Mouse (Mus musculus): ENCODE measurements around the gene Setd4. TPM values are rescaled to one million over a fixed set of nuclear protein-coding genes. Genes with fewer than 3 reads are reported as not detected.

Setd4 gene
- total and polyA plus RNA-seq, 3 experiments: 20.2 to 24.6 (median 23.0) TPM

GRCm38 (mm10) chr16:93648441-93649183, 44.7 kb upstream of the Setd4 start:
- DNase-seq (ENCODE audit: extremely low read depth): no peak
- Histone ChIP-seq H3K4me2 (ENCODE audit: insufficient read depth, low read depth, poor library complexity, severe bottlenecking) (no peak overlapping the region), H3K4me3 (replicated peaks in 1 of 3; ENCODE audit: low read depth in 2 of 3, low read length in 2 of 3, poor library complexity in 1 of 3) (no peak overlapping the region), H3K9ac (ENCODE audit: insufficient read depth, low read depth) (no peak overlapping the region), H3K9me3 (replicated peaks; ENCODE audit: low read length) (no peaks in the 10 kb centered on the region), H3K4me1 (ENCODE audit: control insufficient read depth in 1 of 2, insufficient read depth in 2 of 2) (no peaks in the 10 kb centered on the region), H3K27ac (ENCODE audit: insufficient read depth, low read depth) (no peak overlapping the region), H3K79me2 (replicated peaks; ENCODE audit: control insufficient read depth, extremely low read depth, insufficient read depth, poor library complexity, severe bottlenecking) (no peaks in the 10 kb centered on the region), H3K27me3 (replicated peaks) (peaks cover 6% of the 10 kb centered on the region), H3K36me3 (replicated peaks in 1 of 2; ENCODE audit: control insufficient read depth in 1 of 2, insufficient read depth in 1 of 2, low read length in 1 of 2) (no peaks in the 10 kb centered on the region)
- in situ Hi-C loops (cut with MboI; ENCODE audit: low pct_ligation_motif_present, low pct_unique_long_range_greater_than_20kb, low sequenced_read_pairs): no loop called here
- dilution Hi-C loops (cut with MboI; ENCODE audit: extremely low pct_ligation_motif_present, extremely low pct_unique_long_range_greater_than_20kb, low sequenced_read_pairs): no loop called here
- TF ChIP-seq ZNF384 (IDR thresholded peaks at IDR 0.05; ENCODE audit: low read depth, low read length) (no peak), CHD1 (IDR thresholded peaks at IDR 0.05; ENCODE audit: low read depth, low read length) (no peak), RAD21 (IDR thresholded peaks at IDR 0.05; ENCODE audit: low read depth, low read length) (no peak), JUND (conservative IDR thresholded peaks at IDR 0.05; ENCODE audit: low read depth, low read length) (no peak), TBP (conservative IDR thresholded peaks at IDR 0.05; ENCODE audit: low read depth, low read length) (no peak), ZMIZ1 (IDR thresholded peaks at IDR 0.05; ENCODE audit: low read depth, low read length) (no peak), MXI1 (IDR thresholded peaks at IDR 0.05; ENCODE audit: low read depth, low read length) (no peak), MAZ (IDR thresholded peaks at IDR 0.05; ENCODE audit: low read depth, low read length) (no peak)

DNA sequence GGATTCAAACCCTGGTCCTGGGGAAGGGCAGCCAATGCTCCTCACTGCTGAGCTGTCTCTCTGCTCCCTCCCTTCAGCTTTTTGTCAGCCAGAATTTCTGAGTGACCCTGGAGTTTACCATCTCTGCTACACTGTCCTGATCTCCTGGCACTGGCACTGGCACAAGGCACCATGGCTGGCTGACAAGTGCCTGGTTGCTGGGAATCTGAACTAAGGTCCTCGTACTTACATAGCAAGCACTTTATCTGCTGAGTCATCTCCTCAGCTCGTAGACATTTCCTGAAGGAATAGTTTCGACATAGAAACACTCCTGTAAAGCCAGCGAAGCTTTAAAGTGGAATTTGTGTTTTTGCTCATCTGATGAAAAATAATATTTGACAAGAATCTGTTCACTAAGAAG, 40.1 kb upstream of the Setd4 start:
- H3K9me3 ChIP-seq (replicated peaks; ENCODE audit: low read length): no peaks in the 10 kb centered on the region
- H3K4me3 ChIP-seq (replicated peaks in 1 of 3; ENCODE audit: low read depth in 2 of 3, low read length in 2 of 3, poor library complexity in 1 of 3): no peak overlapping the region
- H3K4me2 ChIP-seq (ENCODE audit: insufficient read depth, low read depth, poor library complexity, severe bottlenecking): no peak overlapping the region
- peaks cover 0 to 2% of the 10 kb centered on the region in 2 experiments; a peak in 1 of 4 replicates for H3K4me1 ChIP-seq (ENCODE audit: control insufficient read depth in 1 of 2, insufficient read depth in 2 of 2)
- DNase-seq (ENCODE audit: extremely low read depth): no peak
- H3K36me3 ChIP-seq (replicated peaks in 1 of 2; ENCODE audit: control insufficient read depth in 1 of 2, insufficient read depth in 1 of 2, low read length in 1 of 2): no peaks in the 10 kb centered on the region
- no peaks in the 10 kb centered on the region for H3K27me3 ChIP-seq (replicated peaks)
- no peak overlapping the region for H3K9ac ChIP-seq (ENCODE audit: insufficient read depth, low read depth)
- TF ChIP-seq SMC3 (IDR thresholded peaks at IDR 0.05; ENCODE audit: low read depth, low read length) (no peak), MAFK (IDR thresholded peaks at IDR 0.05; ENCODE audit: insufficient replicate concordance, low read length) (0 out of 2 replicates have a peak, but pooled peaks have one; percentile 20)
- no peak overlapping the region for H3K27ac ChIP-seq (ENCODE audit: insufficient read depth, low read depth)
- dilution Hi-C loops (cut with MboI; ENCODE audit: extremely low pct_ligation_motif_present, extremely low pct_unique_long_range_greater_than_20kb, low sequenced_read_pairs): no loop called here
- in situ Hi-C loops (cut with MboI; ENCODE audit: low pct_ligation_motif_present, low pct_unique_long_range_greater_than_20kb, low sequenced_read_pairs): no loop called here
- no peaks in the 10 kb centered on the region for H3K79me2 ChIP-seq (replicated peaks; ENCODE audit: control insufficient read depth, extremely low read depth, insufficient read depth, poor library complexity, severe bottlenecking)

DNA sequence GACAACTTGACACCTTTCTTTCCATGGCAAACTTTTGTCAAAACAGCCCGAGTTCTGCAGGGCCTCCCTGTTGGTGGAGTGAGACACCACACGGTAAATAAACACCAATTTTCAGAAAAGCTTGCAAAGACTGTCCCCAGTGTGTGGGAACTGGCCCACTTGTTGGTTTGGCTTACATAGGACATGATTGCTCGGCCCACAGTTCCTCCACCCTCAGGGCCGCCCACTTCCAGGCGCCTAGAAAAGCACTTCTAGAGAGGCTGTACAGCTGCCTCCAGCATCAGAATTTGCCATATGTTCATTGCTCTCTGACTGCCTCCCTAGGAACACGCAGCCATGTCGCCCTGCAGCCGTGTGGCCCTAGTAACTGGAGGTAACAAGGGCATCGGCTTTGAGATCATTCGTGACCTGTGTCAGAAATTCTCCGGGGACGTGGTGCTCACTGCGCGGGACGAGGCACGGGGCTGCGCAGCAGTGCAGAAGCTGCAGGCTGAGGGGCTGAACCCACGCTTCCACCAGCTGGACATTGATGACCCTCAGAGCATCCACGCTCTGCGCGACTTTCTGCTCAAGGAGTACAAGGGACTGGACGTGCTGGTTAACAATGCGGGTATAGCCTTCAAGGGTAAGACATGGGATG, 24.0 kb upstream of the Setd4 start, which contains the start of gene Gm5678:
TSS of gene Gm5678 (plus strand) at position 337 of the 640 bp plus-strand sequence.
- in situ Hi-C loops (cut with MboI; ENCODE audit: low pct_ligation_motif_present, low pct_unique_long_range_greater_than_20kb, low sequenced_read_pairs): no loop called here
- dilution Hi-C loops (cut with MboI; ENCODE audit: extremely low pct_ligation_motif_present, extremely low pct_unique_long_range_greater_than_20kb, low sequenced_read_pairs): no loop called here
- H3K36me3 ChIP-seq (replicated peaks in 1 of 2; ENCODE audit: control insufficient read depth in 1 of 2, insufficient read depth in 1 of 2, low read length in 1 of 2): no peaks in the 10 kb centered on the region

More for the DNA sequence above, 24.0 kb upstream of the Setd4 start, which contains the start of gene Gm5678:
- no peaks in the 10 kb centered on the region for H3K9me3 ChIP-seq (replicated peaks; ENCODE audit: low read length)
- no peak for DNase-seq (ENCODE audit: extremely low read depth)
- H3K9ac ChIP-seq (ENCODE audit: insufficient read depth, low read depth): no peak within 1 kb of the TSS
- no peaks in the 10 kb centered on the region for H3K27me3 ChIP-seq (replicated peaks)
- no peaks in the 10 kb centered on the region for H3K79me2 ChIP-seq (replicated peaks; ENCODE audit: control insufficient read depth, extremely low read depth, insufficient read depth, poor library complexity, severe bottlenecking)
- TF ChIP-seq POLR2A (IDR thresholded peaks at IDR 0.05; ENCODE audit: low read depth, low read length) (no peak), MXI1 (IDR thresholded peaks at IDR 0.05; ENCODE audit: low read depth, low read length) (no peak), ZC3H11A (IDR thresholded peaks at IDR 0.05; ENCODE audit: low read depth, low read length) (no peak), ZKSCAN1 (IDR thresholded peaks at IDR 0.05; ENCODE audit: borderline replicate concordance, low read depth, low read length) (no peak), JUND (conservative IDR thresholded peaks at IDR 0.05; ENCODE audit: low read depth, low read length) (no peak), RAD21 (IDR thresholded peaks at IDR 0.05; ENCODE audit: low read depth, low read length) (no peak), IRF4 (IDR thresholded peaks at IDR 0.05; ENCODE audit: low read depth, low read length) (no peak)
- no peak within 1 kb of the TSS for H3K4me2 ChIP-seq (ENCODE audit: insufficient read depth, low read depth, poor library complexity, severe bottlenecking)
- no peak within 1 kb of the TSS for H3K4me3 ChIP-seq (replicated peaks in 1 of 3; ENCODE audit: low read depth in 2 of 3, low read length in 2 of 3, poor library complexity in 1 of 3)
- H3K4me1 ChIP-seq (ENCODE audit: control insufficient read depth in 1 of 2, insufficient read depth in 2 of 2): peaks cover 0 to 6% of the 10 kb centered on the region in 2 experiments; a peak in 1 of 4 replicates
- no peak within 1 kb of the TSS for H3K27ac ChIP-seq (ENCODE audit: insufficient read depth, low read depth)

Data from CH12.LX (cell line).